Mouse (Mus musculus) v-Abl transformed pro-B cells (cell line): Measurements from ENCODE around the gene Nlgn1.

Experiments
- in situ Hi-C, 2 experiments: fragments of 400-800 bp; cut with MboI; formaldehyde crosslinking; loops; one replicate each; pipeline ENCODE4 v1.15.1; 2025; ENCODE audit not compliant: unreplicated experiment in 2 of 2

The Nlgn1 gene

GRCm38 (mm10) chr3:26102271-26102670 lies 230.0 kb downstream of the Nlgn1 start:
- in situ Hi-C loops = no loop called here

GRCm38 (mm10) chr3:26095551-26095950 lies 236.7 kb downstream of the Nlgn1 start:
- in situ Hi-C loops = no loop called here

- in situ Hi-C loops = no loop called here
These were observed 262.9 kb downstream of the Nlgn1 start for GRCm38 (mm10) chr3:26069366-26069765.

GRCm38 (mm10) chr3:26050769-26051168 lies 281.5 kb downstream of the Nlgn1 start:
- in situ Hi-C loops = no loop called here

GRCm38 (mm10) chr3:26042966-26043365 lies 289.3 kb downstream of the Nlgn1 start:
- in situ Hi-C loops = no loop called here

- in situ Hi-C loops = no loop called here
These were observed 292.6 kb downstream of the Nlgn1 start for GRCm38 (mm10) chr3:26039696-26040095.

GRCm38 (mm10) chr3:26026025-26026424 lies 306.2 kb downstream of the Nlgn1 start:
- in situ Hi-C loops = no loop called here

- in situ Hi-C loops = no loop called here
These were observed 309.0 kb downstream of the Nlgn1 start for GRCm38 (mm10) chr3:26023217-26023616.

GRCm38 (mm10) chr3:26021632-26022184 lies 310.6 kb downstream of the Nlgn1 start:
- in situ Hi-C loops = no loop called here

- in situ Hi-C loops = no loop called here
These were observed 320.8 kb downstream of the Nlgn1 start for GRCm38 (mm10) chr3:26011310-26012078.

- in situ Hi-C loops = no loop called here
These were observed 329.2 kb downstream of the Nlgn1 start for GRCm38 (mm10) chr3:26002863-26003608.

GRCm38 (mm10) chr3:26002367-26002766 lies 329.9 kb downstream of the Nlgn1 start:
- in situ Hi-C loops = no loop called here

GRCm38 (mm10) chr3:25967546-25967945 lies 364.7 kb downstream of the Nlgn1 start:
- in situ Hi-C loops = no loop called here

GRCm38 (mm10) chr3:25964237-25964636 lies 368.0 kb downstream of the Nlgn1 start:
- in situ Hi-C loops = no loop called here

- in situ Hi-C loops = no loop called here
These were observed 368.7 kb downstream of the Nlgn1 start for GRCm38 (mm10) chr3:25963568-25963967.

- in situ Hi-C loops = no loop called here
These were observed 415.7 kb downstream of the Nlgn1 start for GRCm38 (mm10) chr3:25916535-25916934.

- in situ Hi-C loops = no loop called here
These were observed 417.7 kb downstream of the Nlgn1 start for GRCm38 (mm10) chr3:25914365-25915065.

GRCm38 (mm10) chr3:25903140-25903809 lies 429.0 kb downstream of the Nlgn1 start:
- in situ Hi-C loops = no loop called here

GRCm38 (mm10) chr3:25897456-25897855 lies 434.8 kb downstream of the Nlgn1 start:
- in situ Hi-C loops = no loop called here

- in situ Hi-C loops = no loop called here
These were observed 447.5 kb downstream of the Nlgn1 start for GRCm38 (mm10) chr3:25884797-25885196.
